Mouse (Mus musculus) myocyte (in vitro differentiated cells): ENCODE measurements around the gene Dock7. TPM values are rescaled to one million over a fixed set of nuclear protein-coding genes. Genes with fewer than 3 reads are reported as not detected.

Source experiments
- H3K27me3 ChIP-seq: one replicate; pipeline ENCODE4 v1.6.1; 2011; ENCODE audit not compliant: control insufficient read depth, insufficient read depth, insufficient read length
- H3K36me3 ChIP-seq: one replicate; pipeline ENCODE4 v1.6.1; 2011; ENCODE audit not compliant: control insufficient read depth, insufficient read depth
- H3K4me2 ChIP-seq: one replicate; pipeline ENCODE4 v1.6.1; 2011; ENCODE audit warnings: low read depth, control low read depth
- H3K4me3 ChIP-seq: one replicate; pipeline ENCODE4 v1.5.1; 2011; ENCODE audit warnings: mild to moderate bottlenecking, control low read depth, moderate library complexity
- H3K79me2 ChIP-seq: one replicate; pipeline ENCODE4 v1.6.1; 2011; ENCODE audit not compliant: control insufficient read depth, insufficient read depth
- H3ac ChIP-seq: one replicate; pipeline ENCODE4 v1.6.1; 2011; ENCODE audit not compliant: control insufficient read depth, insufficient read length
- CEBPB ChIP-seq: IDR thresholded peaks from 2 replicates; pipeline ENCODE4 v1.6.1; 2011; ENCODE audit warnings: mild to moderate bottlenecking, moderate library complexity; ENCODE audit not compliant: poor library complexity, insufficient read depth, severe bottlenecking
- E2F4 ChIP-seq: IDR thresholded peaks from one replicate; pipeline ENCODE4 v1.6.1; 2011; ENCODE audit warnings: mild to moderate bottlenecking, control low read depth, moderate library complexity; ENCODE audit not compliant: insufficient read depth
- MAX ChIP-seq: IDR thresholded peaks from one replicate; pipeline ENCODE4 v1.6.1; 2011; ENCODE audit warnings: low read depth, mild to moderate bottlenecking, control low read depth
- MYOD1 ChIP-seq, 3 experiments: IDR thresholded peaks; one replicate each; pipeline ENCODE4 v1.6.1; 2011; ENCODE audit warnings: control low read depth in 2 of 3, low read depth in 2 of 3, mild to moderate bottlenecking in 2 of 3, moderate library complexity in 1 of 3; ENCODE audit not compliant: insufficient read length in 2 of 3, control insufficient read depth in 1 of 3
- MYOG ChIP-seq, 3 experiments: IDR thresholded peaks; one replicate each; pipeline ENCODE4 v1.6.1; 2011; ENCODE audit warnings: control low read depth in 2 of 3, low read depth in 2 of 3, mild to moderate bottlenecking in 2 of 3; ENCODE audit not compliant: insufficient read length in 2 of 3, control insufficient read depth in 1 of 3, insufficient read depth in 1 of 3
- POLR2A ChIP-seq: IDR thresholded peaks from one replicate; pipeline ENCODE4 v1.6.1; 2011; ENCODE audit warnings: low read depth, mild to moderate bottlenecking, control low read depth, moderate library complexity; ENCODE audit not compliant: insufficient read length
- POLR2AphosphoS2 ChIP-seq: IDR thresholded peaks from one replicate; pipeline ENCODE4 v1.6.1; 2011; ENCODE audit warnings: low read depth, control low read depth; ENCODE audit not compliant: insufficient read length
- REST ChIP-seq: IDR thresholded peaks from one replicate; pipeline ENCODE4 v1.6.1; 2011; ENCODE audit warnings: mild to moderate bottlenecking, control low read depth, moderate library complexity; ENCODE audit not compliant: insufficient read depth, insufficient read length
- SRF ChIP-seq: IDR thresholded peaks from one replicate; pipeline ENCODE4 v1.6.1; 2011; ENCODE audit warnings: low read depth; ENCODE audit not compliant: control insufficient read depth, insufficient read length
- TCF12 ChIP-seq: IDR thresholded peaks from one replicate; pipeline ENCODE4 v1.6.1; 2011; ENCODE audit warnings: mild to moderate bottlenecking, control low read depth; ENCODE audit not compliant: poor library complexity, insufficient read depth, severe bottlenecking
- TCF3 ChIP-seq: IDR thresholded peaks from one replicate; pipeline ENCODE4 v1.6.1; 2011; ENCODE audit warnings: low read depth, control low read depth; ENCODE audit not compliant: insufficient read length
- USF1 ChIP-seq: IDR thresholded peaks from one replicate; pipeline ENCODE4 v1.6.1; 2011; ENCODE audit warnings: low read depth, mild to moderate bottlenecking, control low read depth, moderate library complexity
- polyA plus RNA-seq: library from polyadenylated mRNA; unstranded; fragments of >200 nt; fragmentation: generic; extraction: Trizol; gene quantifications from one replicate; pipeline ENCODE4 v1.2.1, GENCODE M21; 2012; ENCODE audit warnings: missing spikeins

Dock7 gene
- polyA plus RNA-seq, 1 experiment: 24.7 TPM

DNA sequence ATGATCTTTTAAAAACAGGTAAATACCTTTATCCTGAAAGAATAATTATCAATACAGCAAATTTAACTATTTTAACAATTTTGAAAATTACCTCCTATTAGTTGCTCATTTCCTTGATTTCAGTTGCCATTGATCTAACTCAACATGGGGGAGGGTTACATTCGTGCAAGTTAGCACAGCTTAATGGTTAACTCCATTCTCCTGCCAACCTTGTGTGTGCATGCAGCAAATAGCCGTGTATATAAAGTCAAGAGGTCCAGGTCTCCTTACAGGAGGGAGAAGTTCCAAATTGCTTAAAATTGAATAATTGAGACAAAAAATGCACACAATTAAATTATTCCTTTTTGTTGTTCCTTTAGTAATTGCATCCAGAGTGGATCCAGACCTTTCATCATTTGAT lies 90.0 kb downstream of the Dock7 start, which contains the start of gene Angptl3:
Gene Angptl3, plus strand, starts transcription at position 269 of the 400 bp plus-strand sequence.
- Histone ChIP-seq H3ac (no peak within 1 kb of the TSS), H3K27me3 (no peaks in the 10 kb centered on the region), H3K36me3 (no peaks in the 10 kb centered on the region), H3K4me3 (no peak within 1 kb of the TSS), H3K4me2 (no peak within 1 kb of the TSS), H3K79me2 (no peaks in the 10 kb centered on the region)
- TF ChIP-seq MAX (no peak), POLR2AphosphoS2 (no peak), MYOD1 (IDR thresholded peaks at IDR 0.05; ENCODE audit: control insufficient read depth in 1 of 3, insufficient read length in 2 of 3, low read depth in 2 of 3) (no peak), CEBPB (no peak), E2F4 (no peak), TCF12 (no peak), POLR2A (no peak)

GRCm38 (mm10) chr4:99028377-99028776 lies 92.3 kb downstream of the Dock7 start:
- Histone ChIP-seq H3K4me2 (no peak overlapping the region), H3K36me3 (no peaks in the 10 kb centered on the region), H3K79me2 (no peaks in the 10 kb centered on the region), H3K27me3 (no peaks in the 10 kb centered on the region), H3ac (no peak overlapping the region), H3K4me3 (no peak overlapping the region)
- no peak for TF ChIP-seq USF1
- no peak for TF ChIP-seq REST
- no peak for TF ChIP-seq CEBPB
- no peak for TF ChIP-seq MAX

- Histone ChIP-seq H3K79me2 (no peaks in the 10 kb centered on the region), H3K4me2 (no peak overlapping the region), H3K27me3 (no peaks in the 10 kb centered on the region), H3K36me3 (peaks cover 13% of the 10 kb centered on the region), H3K4me3 (no peak overlapping the region), H3ac (no peak overlapping the region)
- TF ChIP-seq TCF3 (no peak), SRF (no peak), POLR2A (no peak)
These were observed 98.5 kb downstream of the Dock7 start for GRCm38 (mm10) chr4:99022221-99022620.

DNA sequence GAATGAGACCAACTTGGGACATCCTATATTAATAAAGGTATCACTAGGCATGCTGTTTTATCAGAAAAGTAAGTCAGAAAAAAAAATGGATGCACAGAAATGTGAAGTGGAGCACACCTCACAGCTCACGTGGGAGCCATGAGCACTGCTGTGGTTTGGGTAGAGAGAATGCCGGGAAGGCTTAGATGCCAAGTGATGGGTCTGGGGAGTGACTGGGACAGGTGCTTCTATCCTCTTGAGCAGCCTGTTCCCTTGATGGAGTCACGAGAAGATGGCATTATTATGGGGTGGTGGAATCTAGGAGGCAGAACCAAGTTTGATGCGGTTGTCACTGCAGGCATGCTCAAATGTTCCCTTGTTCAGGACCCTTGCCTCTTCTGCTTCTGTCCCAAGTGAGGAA lies 109.7 kb downstream of the Dock7 start:
- H3K27me3 ChIP-seq: no peaks in the 10 kb centered on the region
- TF ChIP-seq USF1 (no peak), TCF12 (no peak), MYOD1 (IDR thresholded peaks at IDR 0.05; ENCODE audit: control insufficient read depth in 1 of 3, insufficient read length in 2 of 3, low read depth in 2 of 3) (peak in 2 of 3 experiments; percentile 74 to 77)
- no peaks in the 10 kb centered on the region for H3K79me2 ChIP-seq
- H3K4me2 ChIP-seq: no peak overlapping the region
- no peak overlapping the region for H3K4me3 ChIP-seq
- H3ac ChIP-seq: no peak overlapping the region
- peaks cover 14% of the 10 kb centered on the region for H3K36me3 ChIP-seq

DNA sequence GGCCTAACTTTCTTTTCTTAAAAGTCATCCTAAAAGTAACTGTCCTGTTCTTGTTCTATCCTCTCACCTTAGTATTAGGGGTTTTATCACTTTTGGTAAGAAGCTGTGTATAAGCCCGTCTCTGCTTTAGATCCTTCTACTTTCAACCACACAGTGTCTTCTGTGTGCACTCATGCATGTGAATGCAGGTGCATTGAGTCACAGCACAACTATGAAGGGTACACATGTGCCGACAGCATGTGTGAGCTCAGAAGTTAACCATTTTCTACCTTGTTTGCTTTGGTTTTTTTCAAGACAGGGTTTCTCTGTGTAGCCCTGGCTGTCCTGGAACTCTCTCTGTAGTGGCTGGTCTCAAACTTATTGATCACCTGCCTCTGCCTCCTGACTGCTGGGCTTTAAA lies 114.4 kb downstream of the Dock7 start:
- Histone ChIP-seq H3K4me3 (no peak overlapping the region), H3K79me2 (no peaks in the 10 kb centered on the region), H3ac (no peak overlapping the region), H3K36me3 (peaks cover 21% of the 10 kb centered on the region), H3K27me3 (no peaks in the 10 kb centered on the region), H3K4me2 (no peak overlapping the region)
- TF ChIP-seq POLR2A: no peak
- no peak for TF ChIP-seq REST
- no peak for TF ChIP-seq MAX
- no peak for TF ChIP-seq TCF12
- no peak for TF ChIP-seq POLR2AphosphoS2

DNA sequence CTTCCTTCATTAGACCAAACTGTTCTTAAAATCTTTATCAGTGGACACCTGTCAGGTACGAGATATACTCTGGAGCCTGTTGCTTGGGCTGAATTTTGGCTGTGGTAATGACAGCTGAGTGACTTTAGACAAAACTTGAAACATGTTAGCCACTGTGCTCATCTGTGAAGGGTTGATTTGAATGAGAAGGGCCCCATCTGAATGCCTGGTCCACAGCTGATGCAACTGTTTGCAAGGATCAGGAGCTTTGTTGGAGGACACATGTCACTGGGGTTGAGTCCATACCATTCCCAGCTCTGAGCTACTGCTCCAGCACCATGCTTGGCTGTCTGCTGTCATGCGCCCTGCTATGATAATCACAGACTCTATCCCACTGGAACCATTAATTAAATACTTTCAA lies 115.1 kb downstream of the Dock7 start:
- no peak for TF ChIP-seq POLR2AphosphoS2
- TF ChIP-seq SRF: no peak
- no peak for TF ChIP-seq MYOD1 (IDR thresholded peaks at IDR 0.05; ENCODE audit: control insufficient read depth in 1 of 3, insufficient read length in 2 of 3, low read depth in 2 of 3)
- peak in 1 of 3 experiments; percentile 19 for TF ChIP-seq MYOG (IDR thresholded peaks at IDR 0.05; ENCODE audit: control insufficient read depth in 1 of 3, insufficient read depth in 1 of 3, insufficient read length in 2 of 3, low read depth in 2 of 3)
- no peak for TF ChIP-seq MAX
- TF ChIP-seq CEBPB: peak; percentile 98
- TF ChIP-seq USF1: no peak
- TF ChIP-seq POLR2A: peak; percentile 30
- H3K79me2 ChIP-seq: no peaks in the 10 kb centered on the region
- H3ac ChIP-seq: no peak overlapping the region
- H3K36me3 ChIP-seq: peaks cover 21% of the 10 kb centered on the region
- H3K27me3 ChIP-seq: no peaks in the 10 kb centered on the region
- H3K4me3 ChIP-seq: no peak overlapping the region
- no peak overlapping the region for H3K4me2 ChIP-seq
